Mouse (Mus musculus) cerebellum, postnatal 14 days (tissue): Measurements from ENCODE around the gene Card11.

Experiments used
- DNase-seq, 2 experiments: peaks; one replicate each; pipeline ENCODE4 v3.0.0; 2021; ENCODE audit warnings: mixed read lengths in 2 of 2

Gene Card11

DNA sequence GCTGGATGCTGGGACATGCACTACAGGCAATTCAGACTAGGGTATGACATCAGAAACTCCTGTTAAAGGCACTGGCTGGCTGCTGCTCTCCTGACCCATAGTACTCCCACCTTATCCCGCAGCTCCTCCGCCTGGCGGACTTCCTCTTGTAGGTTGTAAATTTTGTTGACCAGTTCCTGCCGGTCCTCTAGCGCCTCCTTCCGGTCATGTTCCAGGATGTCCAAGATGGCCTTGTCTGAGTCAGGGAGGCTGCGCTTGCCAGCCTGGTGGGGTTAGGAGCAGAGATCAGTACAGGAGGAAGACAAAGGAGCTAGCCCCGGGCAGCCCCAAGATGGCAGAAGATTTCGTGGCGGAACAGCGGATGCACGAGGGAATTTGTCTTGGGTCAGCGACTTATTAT, 99.5 kb downstream of the Card11 start:
- DNase-seq: no peak

DNA sequence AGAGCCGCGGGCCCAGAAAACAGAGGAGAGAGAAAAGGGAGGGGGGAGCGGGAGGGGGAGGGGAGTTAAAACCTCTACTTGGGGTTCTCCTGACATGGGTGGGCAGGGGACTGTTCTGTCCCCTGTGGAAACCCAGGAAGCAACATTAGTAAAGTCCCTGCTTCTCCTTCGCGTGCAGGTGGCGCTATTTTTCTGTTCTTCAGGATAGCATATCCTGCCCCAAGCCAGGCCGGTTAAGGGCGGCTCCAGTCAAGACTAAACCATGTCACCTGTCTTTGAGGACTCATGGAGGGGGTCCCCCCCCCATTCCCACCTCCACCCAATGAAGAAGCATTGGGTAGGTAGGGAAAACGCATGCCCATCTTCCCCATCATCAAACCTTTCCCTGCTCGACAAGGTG, 109.3 kb downstream of the Card11 start:
- peak in 1 of 2 experiments; percentile 58 for DNase-seq

DNA sequence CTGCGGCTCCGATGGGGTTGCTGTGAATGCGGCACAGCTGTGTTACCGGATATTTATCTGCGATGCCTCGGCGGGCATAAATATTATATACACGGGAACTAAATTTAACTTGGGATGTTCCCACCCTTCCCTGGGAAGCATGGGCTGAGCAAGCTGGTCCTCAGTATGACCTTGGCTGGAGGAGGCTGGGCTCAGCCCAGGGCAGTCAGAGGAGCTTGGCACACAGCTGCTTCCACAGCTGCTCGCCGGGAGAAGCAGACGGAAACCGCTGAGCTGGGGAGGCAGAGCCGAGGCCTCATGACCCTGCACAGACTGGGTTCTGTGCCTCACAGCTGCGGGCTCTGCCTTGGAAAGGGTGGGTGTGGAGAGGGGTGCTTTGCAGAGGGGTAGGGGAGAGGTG, 110.3 kb downstream of the Card11 start:
- peak in 1 of 2 experiments; percentile 28 for DNase-seq

DNA sequence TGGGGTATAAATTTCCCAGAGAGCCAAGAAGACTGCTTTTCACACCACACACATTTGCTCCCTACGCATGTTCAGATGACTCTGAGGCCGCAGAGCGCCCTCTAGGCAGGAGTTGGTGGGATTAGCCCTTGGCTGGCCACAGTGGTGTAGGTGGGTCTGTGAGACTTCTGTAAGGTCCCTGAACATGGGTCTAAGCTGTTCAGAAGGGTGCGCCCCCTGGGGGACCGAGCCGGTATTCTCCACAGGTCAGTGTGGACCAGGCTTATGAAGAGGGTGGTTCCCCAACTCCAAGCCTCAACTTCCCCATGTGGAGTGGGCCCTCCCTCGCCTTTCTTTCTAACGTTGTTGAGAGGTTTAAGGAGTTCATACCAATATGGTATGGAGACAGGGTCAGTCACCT, 110.8 kb downstream of the Card11 start:
- DNase-seq: peak; percentile 38 to 68

DNA sequence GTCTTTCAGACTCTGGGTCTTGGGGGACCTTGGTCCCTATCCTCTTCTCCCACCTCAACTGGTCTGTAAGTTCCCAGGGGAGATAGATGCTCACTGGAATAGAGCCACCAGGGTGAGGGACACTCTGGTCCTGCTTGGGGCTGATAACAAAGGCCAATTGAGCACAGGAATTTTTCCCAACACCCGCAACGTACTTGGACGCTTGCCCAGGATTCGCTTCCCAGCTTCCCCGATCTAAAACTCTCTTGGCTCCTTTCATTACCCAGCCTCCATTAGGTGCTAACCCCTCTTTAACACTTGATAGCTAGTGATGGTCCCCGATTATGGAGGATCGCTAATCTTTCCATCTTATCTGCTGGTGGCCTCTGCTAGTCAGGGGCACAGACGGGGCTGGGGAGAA, 112.5 kb downstream of the Card11 start:
- DNase-seq: peak in 1 of 2 experiments; percentile 42

DNA sequence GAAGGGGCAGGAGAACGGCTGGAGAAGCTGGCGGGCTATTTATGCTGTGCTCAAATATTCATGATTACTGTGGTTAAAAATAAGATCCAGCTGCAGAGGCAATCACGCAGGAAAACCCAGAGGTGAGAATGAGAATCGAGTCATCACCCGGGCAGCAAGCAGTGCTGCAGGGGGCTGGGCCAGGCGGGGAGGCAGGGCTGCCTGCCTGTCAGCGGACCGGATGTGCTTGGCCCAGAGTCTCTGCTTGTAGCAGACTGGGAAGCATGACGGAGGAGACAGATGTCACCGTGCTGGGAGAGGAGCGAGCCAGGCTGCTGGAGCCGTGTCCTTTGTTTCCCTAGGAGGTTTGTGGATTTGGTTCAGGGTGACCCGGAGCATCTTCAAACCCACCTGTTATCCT, 115.4 kb downstream of the Card11 start:
- DNase-seq: no peak

DNA sequence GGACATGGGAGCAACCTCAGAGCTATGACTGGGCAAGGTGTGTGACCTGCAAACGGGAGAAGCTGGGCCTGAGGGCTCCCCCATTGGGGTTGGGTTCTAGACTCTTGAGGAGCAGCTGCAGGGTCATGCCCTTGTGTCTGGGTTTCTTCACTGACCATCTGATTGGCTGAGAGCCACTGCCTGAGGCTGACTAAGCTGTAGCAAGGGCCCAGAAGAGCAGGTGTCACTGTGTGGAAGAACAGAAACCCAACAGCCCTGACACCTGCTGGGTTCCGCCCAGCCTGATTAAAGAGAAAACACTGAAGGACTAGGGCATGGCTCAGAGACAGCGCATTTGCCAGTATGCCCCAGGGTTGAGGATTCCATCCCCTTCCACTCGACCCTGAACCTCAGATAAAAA, 118.0 kb downstream of the Card11 start:
- DNase-seq: peak in 1 of 2 experiments; percentile 51

DNA sequence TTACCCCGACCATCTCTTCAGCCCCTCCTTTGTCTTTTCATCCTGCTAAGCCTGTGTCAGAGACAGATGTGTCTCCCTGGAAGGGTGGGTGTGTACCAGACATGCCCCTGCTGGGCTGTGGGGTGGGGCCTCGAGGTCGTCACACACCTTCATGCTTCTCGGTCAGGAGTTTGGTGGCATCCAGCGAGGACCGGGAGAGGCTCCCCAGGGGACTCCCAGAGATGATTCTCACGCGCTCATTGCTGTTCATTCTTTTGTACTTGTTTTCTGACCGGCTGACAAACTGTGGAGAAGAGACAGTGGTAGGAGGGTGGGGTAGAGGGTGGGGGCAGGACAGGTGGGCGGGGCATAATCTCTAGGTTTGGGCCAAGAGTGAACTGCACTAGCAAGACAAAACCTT, 120.2 kb downstream of the Card11 start:
- DNase-seq: no peak

DNA sequence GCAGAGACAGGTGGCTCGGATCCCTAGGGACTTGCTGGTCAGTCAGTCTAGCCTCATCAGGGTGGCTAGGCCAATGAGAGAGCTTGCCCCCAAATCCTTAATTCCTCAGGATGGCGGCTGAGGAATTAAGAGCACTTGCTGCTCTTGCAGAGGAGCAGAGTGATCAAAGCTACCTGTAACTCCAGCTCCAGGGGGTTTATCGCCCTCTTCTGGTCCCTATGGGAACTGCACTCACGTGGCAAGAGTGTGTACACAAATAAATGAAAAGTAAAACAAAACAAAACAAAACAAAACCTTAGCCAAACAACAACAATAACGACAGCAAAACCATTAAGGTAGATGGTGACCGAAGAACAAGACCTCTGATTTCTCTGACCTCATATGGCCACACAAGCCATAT, 121.7 kb downstream of the Card11 start:
- DNase-seq: no peak

DNA sequence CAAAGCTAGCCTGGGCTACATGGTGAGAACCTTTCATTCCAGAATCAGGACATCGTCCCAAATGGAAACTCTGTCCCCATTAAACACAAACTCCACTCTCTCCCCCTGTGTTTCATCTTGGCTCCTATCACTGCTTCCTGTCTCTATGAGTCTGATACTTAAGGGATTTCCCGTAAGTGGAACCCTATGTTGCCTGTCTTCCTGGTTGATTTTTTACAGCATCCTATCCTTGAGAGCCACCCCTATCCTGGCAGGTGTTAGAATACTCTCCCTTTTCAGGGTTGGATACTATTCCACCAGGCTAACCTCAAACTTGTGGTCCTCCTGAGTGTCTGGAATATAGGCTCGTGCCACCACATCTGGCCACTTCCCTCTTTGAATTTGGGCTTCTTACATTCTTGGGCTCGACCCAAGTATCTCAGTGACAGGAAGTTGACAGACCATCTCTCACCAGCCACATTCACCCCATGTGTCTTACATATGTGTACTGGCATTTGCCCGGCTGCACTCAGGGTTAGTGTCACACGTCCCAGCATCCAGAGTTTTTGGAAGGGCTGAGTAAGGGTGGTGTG, 126.6 kb downstream of the Card11 start:
- no peak for DNase-seq

DNA sequence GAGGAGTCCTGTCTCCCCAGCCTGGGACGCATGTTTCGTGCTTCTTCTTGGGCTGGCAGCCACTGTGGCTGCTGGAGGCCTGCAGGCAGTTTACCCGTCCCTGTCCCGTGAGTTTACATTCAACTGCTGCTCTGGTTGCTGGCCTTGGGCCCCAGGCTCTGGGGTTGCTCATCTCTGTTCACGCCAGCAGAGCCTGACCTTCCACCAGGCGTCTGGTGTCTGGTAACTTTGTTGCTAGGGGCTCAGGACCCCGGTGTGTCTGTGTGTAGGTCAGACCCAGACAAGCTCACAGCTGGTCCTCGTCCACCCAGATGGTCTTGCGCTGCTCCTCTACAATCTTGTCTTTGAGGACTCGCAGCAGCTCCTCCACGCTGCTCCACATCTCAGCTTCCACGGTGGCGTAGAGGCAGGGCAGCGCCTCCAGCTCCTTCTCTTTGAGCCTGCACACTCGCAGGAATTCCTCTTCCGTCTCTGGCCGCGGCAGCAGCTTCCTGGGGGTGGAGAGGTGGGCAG, 127.3 kb downstream of the Card11 start:
- no peak for DNase-seq

DNA sequence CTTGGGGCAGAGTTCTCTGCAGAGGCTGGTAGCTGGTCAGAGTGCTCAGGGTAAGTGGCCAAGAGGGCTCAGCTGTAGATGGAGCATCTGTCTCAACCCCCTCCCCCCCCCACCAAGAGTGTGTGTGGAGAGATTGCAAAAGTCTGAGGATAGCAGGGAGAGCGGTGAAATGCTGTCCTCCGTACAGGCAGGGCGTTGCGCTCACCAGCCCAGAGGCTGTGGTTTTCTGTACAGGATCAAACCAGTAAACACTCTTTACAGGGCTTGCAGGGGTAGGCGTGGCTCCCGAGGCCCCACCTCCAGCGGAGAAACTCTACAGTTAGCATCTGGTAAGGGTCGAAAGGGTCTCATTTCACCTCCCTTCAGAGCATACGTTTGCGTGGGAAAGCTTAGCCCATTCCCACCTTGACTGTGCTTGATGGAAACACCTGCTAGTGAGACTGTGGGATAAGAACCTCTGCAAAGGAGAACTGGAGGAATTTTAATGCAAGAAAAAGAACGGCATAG, 127.8 kb downstream of the Card11 start:
- DNase-seq: no peak

DNA sequence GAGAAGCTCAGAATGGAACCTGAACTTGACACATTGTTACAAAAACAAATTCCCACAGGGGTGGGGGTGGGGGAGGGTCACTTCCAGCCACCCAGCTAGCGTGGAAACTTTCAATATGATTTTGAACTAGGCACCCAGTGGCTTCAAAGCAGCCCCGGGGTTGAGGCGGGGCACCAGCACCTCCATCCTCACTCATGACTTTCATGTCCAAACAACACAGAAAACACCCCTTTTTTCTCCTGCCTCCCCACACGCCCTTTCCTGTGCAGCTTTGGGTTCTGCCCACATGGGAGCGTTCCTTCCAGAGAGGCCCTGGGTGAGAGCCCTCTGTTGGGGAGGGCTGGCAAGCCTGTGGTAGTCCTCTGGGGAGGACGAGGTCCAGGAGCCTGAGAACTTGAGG, 129.1 kb downstream of the Card11 start:
- no peak for DNase-seq

DNA sequence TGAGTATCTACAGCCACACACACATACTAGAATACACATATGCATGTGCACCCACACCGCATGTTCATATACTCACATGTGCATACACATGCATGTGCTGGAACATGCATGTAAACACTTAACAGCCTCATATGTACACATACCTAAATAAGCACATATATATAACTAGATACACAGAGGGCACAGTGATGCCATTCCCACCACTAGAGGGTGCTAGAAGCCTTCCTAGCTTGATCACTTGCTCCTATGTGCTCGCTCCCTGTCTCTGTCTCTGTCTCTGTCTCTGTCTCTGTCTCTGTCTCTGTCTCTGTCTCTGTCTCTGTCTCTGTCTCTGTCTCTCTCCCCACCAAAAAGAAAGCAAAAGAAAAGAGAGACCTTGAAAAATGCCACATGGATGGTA, 131.3 kb downstream of the Card11 start:
- peak; percentile 83 to 84 for DNase-seq

DNA sequence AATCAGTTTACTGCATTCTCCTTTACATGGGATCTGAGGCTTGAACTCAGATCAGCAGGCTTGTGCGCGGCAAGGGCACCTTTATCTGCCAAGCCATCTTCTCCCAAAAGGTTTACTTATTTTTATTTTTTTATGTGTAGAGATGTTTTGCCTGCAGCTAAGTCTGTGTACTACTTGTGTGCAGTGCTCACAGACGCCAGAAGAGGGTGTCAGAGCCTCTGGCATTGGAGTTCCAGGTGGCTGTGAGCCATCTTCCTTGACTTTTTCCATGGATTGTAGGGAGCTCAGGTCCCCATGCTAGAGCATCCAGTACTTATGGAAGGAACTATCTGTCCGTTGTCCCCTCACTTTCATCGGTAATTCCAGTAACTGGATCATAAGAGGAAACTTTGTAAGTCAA, 140.7 kb downstream of the Card11 start:
- peak in 1 of 2 experiments; percentile 45 for DNase-seq

DNA sequence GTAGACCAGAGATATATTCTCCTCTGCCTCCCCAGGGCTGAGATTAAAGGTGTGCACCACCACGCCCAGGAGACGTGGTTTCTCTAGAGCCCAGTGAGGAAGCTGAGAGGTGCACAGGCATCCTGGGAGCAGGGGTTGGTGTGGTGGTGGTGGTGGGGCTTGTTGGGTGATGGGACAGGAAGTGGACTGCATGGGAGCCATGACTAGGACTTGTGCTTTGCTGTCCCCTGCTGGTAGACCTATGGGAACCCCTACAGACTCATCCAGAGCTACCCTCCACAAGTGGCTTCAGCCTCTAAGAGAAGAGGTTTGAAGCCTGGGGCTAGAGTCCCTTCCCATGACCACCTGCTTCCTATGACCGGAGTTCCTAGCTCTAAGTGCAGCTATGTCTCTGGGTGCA, 142.0 kb downstream of the Card11 start:
- DNase-seq: no peak

DNA sequence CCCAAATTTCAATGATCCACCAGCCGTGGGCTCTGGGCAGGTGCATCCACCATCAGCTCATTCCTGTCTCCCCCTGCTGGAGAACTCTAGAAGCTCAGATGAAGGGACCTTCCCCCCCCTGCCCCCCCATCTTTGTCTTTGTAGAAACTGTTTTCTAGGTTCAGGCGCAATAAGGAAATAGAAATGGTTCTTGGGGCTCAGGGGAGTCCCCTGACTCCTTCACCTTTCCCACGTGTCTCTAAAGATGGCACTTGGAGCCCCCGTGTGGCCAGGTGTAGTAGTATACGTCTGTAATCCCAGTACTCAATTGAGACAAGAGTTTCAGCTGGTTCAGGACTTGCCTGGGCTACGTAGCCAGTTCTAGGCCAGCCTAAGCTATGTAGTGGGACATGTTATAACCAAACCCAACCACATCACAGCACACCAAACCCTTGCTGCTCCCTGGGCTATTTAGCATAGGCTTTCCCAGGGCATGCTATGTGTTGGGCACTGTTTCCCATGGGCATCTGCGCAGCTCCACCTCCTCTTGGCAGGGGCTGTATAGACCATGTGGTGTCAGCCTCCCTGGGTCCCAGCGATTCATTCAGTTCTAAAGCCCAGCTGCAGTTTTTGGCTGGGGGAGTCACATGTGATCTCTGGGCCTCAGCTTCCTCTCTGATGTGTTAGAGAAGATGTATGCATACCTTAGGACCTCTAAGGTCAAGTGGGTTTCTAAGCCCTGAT, 142.8 kb downstream of the Card11 start:
- DNase-seq: no peak

DNA sequence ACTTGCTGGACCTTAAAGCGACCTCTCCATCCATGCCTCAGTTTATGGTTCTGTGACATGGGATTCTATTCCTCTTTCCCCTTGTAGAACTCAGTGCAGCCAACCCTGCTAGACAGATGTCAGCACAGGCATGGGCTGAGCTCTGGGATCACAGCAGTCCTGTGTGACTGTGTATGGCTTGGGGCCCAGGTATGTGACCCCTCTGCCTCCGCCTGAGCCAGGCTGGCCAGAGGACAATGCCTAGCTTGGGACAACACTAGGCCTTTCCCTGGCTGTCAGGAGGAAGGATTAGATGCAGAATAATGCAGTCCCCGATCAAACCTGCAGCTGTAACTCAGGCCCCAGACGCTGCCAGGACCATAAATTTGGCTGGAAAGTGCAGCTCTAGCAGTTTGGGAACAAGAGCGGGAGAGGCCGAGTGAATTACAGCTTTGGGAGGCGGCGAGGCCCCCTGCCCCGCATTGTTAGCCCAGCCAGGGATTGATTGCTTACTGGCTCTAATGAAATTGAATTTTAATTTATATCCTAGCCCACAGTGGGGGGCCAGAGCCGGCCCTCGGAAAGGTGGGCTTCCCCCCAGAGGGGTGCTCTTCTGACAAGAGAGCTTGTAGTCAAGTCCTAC, 144.4 kb downstream of the Card11 start:
- no peak for DNase-seq

DNA sequence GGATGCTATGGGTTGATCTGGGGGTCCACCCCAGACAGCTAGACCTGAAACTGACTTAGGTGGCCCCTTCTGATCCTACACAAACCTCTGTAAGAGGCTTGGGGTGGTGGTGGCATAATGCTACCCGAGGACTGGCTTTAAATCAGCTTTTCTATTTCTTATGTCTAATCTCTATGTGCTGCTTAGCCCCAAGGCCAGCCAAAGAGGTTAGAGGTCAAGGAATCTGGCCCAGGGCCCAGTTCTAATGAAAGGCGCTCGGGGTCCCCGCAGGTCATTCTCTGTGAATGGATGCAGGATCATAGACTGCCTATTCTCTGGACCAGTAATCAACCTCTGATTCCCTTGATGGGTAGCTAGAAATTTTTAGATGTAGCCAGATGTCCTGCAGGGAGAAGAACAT, 145.7 kb downstream of the Card11 start:
- DNase-seq: no peak

DNA sequence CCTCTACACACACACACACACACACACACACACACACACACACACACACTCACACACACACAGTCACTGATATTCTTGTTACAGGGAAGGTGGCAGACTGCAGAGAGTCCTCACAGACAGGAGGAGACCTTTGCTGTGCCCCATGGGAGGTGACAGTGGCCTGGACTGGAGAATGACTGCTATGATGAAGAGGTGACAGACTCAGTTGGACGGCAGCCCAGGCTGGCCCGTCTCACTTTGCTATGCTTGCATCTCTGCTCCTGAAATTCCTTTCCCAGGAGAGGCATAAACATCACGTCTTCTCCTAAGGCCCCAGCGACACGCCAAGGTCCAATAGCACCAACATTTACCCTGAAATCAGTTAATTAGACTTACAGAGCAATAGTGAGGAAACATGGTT, 146.7 kb downstream of the Card11 start:
- peak; percentile 30 to 38 for DNase-seq

DNA sequence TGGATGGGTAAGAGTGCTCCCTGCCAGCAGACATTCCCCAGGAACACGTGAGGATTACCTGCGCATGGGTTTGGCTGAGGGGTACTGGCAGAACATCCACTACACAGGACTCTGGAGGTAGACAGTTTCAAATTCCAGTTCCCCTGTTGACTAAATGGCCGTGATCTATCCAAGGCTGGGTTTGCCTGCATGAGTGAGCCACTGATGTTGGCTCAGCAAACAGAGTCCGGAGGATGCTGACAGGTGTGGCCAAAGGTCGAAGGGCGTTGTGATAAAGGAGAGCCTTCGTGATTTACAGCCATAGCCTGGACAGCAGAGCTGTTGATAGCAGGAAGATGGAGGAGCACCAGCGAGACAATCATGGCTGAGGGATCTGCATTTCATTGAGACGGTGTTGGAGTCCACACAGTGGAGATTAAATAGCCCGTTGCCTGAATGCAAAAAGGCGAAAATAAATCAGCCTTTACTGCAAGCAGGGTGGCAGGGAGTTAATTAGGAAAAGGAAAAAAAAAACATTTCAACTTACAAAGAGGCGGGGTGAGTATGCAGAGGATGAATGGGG, 147.9 kb downstream of the Card11 start:
- DNase-seq: no peak

DNA sequence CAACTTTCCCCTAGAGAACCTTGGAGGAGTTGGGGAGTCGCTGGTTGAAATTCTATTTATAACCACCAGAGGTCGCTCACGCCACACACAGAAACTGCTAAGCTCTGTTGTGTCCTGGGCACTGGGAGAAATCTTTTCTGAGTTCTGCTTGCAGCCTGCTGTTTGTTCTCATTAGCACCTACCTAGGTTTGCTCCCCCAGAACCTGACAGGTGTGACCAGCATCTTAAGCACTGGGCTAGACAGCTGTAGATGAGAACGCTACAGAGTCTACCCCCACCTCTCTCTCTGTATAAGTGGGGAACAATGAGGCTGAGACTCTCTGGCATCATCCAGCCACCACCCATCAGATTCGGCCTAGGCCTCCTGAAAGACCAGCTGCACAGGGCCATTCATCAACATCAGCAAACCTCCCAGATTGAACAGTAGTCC, 153.1 kb downstream of the Card11 start:
- DNase-seq: peak; percentile 59 to 67

DNA sequence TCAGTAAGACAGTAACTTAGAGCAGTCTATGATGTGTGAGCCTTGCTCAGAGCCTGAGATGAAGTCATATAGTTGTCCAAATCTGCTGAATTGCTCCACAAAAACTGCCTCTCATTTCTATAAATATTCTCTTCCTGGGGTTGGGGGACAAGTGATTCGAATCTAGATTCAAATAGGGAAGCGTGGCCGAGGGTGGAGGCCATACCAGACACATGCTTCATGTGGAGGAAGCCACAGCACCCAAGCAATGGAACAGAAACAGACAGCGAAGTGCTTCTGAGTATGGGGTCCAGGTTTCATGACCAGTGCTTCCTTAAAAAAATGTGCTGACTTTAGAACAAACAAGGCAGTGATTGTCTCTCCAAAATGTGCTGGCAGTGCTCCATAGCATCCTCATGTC, 158.4 kb downstream of the Card11 start:
- no peak for DNase-seq

DNA sequence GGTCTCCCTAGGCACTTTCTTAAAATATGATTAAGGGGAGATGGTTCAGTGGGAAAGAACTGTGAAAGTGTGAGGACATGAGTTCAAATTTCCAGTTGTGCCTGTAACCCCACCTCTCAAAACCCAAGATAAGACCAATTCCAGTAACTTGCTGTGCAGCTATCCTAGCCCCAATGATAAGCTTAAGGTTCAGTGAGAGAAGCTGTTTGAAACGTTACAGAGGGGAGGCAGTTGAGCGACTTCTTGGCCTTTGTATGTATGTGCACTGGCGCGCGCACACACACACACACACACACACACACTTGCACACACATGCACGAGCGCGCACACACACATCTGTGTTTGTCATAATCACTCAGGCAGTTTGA, 169.3 kb downstream of the Card11 start:
- DNase-seq: no peak
